Mouse (Mus musculus) erythroblast, embryonic 14.5 days (primary cell): ENCODE results near the gene Myo5a. TPM values are rescaled to one million over a fixed set of nuclear protein-coding genes. Genes with fewer than 3 reads are reported as not detected.

Source experiments
- H3K27me3 ChIP-seq: 2 replicates; pipeline ENCODE4 v1.6.1; 2012; ENCODE audit warnings: inconsistent platforms; ENCODE audit not compliant: control insufficient read depth
- H3K36me3 ChIP-seq: 2 replicates; pipeline ENCODE4 v1.6.1; 2012; ENCODE audit warnings: mild to moderate bottlenecking, inconsistent platforms; ENCODE audit not compliant: control insufficient read depth
- H3K4me1 ChIP-seq: 2 replicates; pipeline ENCODE4 v1.6.1; 2012; ENCODE audit warnings: inconsistent platforms; ENCODE audit not compliant: control insufficient read depth
- H3K4me3 ChIP-seq: replicated peaks from 2 replicates; pipeline ENCODE3; 2012; ENCODE audit warnings: moderate library complexity, mild to moderate bottlenecking, inconsistent platforms
- H3K9me3 ChIP-seq: 2 replicates; pipeline ENCODE4 v1.6.1; 2012; ENCODE audit warnings: low read length, inconsistent platforms, mixed read lengths; ENCODE audit not compliant: control insufficient read depth
- GATA1 ChIP-seq: IDR thresholded peaks from 2 replicates; pipeline ENCODE4 v1.6.1; 2012; ENCODE audit warnings: low read length, inconsistent platforms, mixed read lengths
- TAL1 ChIP-seq: IDR thresholded peaks from 3 replicates; pipeline ENCODE4 v1.6.1; 2012; ENCODE audit warnings: low read length, inconsistent platforms, mixed read lengths
- polyA plus RNA-seq: library from polyadenylated mRNA; stranded (reverse); fragments of >175 nt; gene quantifications from 2 replicates; pipeline ENCODE4 v1.2.3, GENCODE M21; 2012

Myo5a gene
- polyA plus RNA-seq, 1 experiment: 0.08 TPM

GRCm38 (mm10) chr9:75210269-75210668 lies 139.5 kb downstream of the Myo5a start:
- Histone ChIP-seq H3K27me3 (no peaks in the 10 kb centered on the region), H3K36me3 (no peaks in the 10 kb centered on the region), H3K9me3 (no peaks in the 10 kb centered on the region), H3K4me3 (no peak overlapping the region), H3K4me1 (no peaks in the 10 kb centered on the region)
- TF ChIP-seq TAL1: no peak
- TF ChIP-seq GATA1: no peak

GRCm38 (mm10) chr9:75214743-75215413 lies 144.1 kb downstream of the Myo5a start:
- Histone ChIP-seq H3K4me3 (no peak overlapping the region), H3K36me3 (no peaks in the 10 kb centered on the region), H3K9me3 (no peaks in the 10 kb centered on the region), H3K27me3 (no peaks in the 10 kb centered on the region), H3K4me1 (no peaks in the 10 kb centered on the region)
- no peak for TF ChIP-seq TAL1
- no peak for TF ChIP-seq GATA1

- Histone ChIP-seq H3K4me1 (no peaks in the 10 kb centered on the region), H3K4me3 (no peak overlapping the region), H3K9me3 (no peaks in the 10 kb centered on the region), H3K27me3 (no peaks in the 10 kb centered on the region), H3K36me3 (no peaks in the 10 kb centered on the region)
- no peak for TF ChIP-seq TAL1
- no peak for TF ChIP-seq GATA1
These were observed 149.1 kb downstream of the Myo5a start for GRCm38 (mm10) chr9:75219942-75220341.

- Histone ChIP-seq H3K4me1 (no peaks in the 10 kb centered on the region), H3K9me3 (no peaks in the 10 kb centered on the region), H3K27me3 (no peaks in the 10 kb centered on the region), H3K4me3 (no peak overlapping the region), H3K36me3 (no peaks in the 10 kb centered on the region)
- TF ChIP-seq TAL1 (no peak), GATA1 (no peak)
These were observed 150.8 kb downstream of the Myo5a start for GRCm38 (mm10) chr9:75221420-75222287.

GRCm38 (mm10) chr9:75231841-75232746 lies 161.3 kb downstream of the Myo5a start, which contains the start of gene Myo5c:
Gene Myo5c (plus strand): TSS chr9:75232020.
- Histone ChIP-seq H3K9me3 (no peaks in the 10 kb centered on the region), H3K4me1 (no peaks in the 10 kb centered on the region), H3K27me3 (peaks cover 25% of the 10 kb centered on the region), H3K36me3 (no peaks in the 10 kb centered on the region), H3K4me3 (peak within 1 kb of the TSS; percentile 32)
- TF ChIP-seq GATA1 (no peak), TAL1 (no peak)

- H3K9me3 ChIP-seq: no peaks in the 10 kb centered on the region
- TF ChIP-seq GATA1: no peak
- no peak for TF ChIP-seq TAL1
- no peaks in the 10 kb centered on the region for H3K4me1 ChIP-seq
- peaks cover 25% of the 10 kb centered on the region for H3K27me3 ChIP-seq
- H3K4me3 ChIP-seq: no peak overlapping the region
- H3K36me3 ChIP-seq: no peaks in the 10 kb centered on the region
These were observed 162.0 kb downstream of the Myo5a start for GRCm38 (mm10) chr9:75232860-75233259.

GRCm38 (mm10) chr9:75234271-75234741 lies 163.5 kb downstream of the Myo5a start:
- no peaks in the 10 kb centered on the region for H3K36me3 ChIP-seq
- no peaks in the 10 kb centered on the region for H3K4me1 ChIP-seq
- H3K27me3 ChIP-seq: peaks cover 25% of the 10 kb centered on the region
- H3K4me3 ChIP-seq: no peak overlapping the region
- TF ChIP-seq GATA1 (no peak), TAL1 (no peak)
- H3K9me3 ChIP-seq: no peaks in the 10 kb centered on the region

GRCm38 (mm10) chr9:75234983-75235627 lies 164.3 kb downstream of the Myo5a start:
- TF ChIP-seq GATA1 (no peak), TAL1 (no peak)
- no peaks in the 10 kb centered on the region for H3K36me3 ChIP-seq
- H3K27me3 ChIP-seq: peaks cover 25% of the 10 kb centered on the region
- no peaks in the 10 kb centered on the region for H3K4me1 ChIP-seq
- no peaks in the 10 kb centered on the region for H3K9me3 ChIP-seq
- H3K4me3 ChIP-seq: no peak overlapping the region
